Mouse (Mus musculus) heart, postnatal 0 days (tissue): ENCODE results near the gene Wdr1. TPM values are rescaled to one million over a fixed set of nuclear protein-coding genes. Genes with fewer than 3 reads are reported as not detected.
A peak's percentile ranks its signal among the peaks of the same experiment; 100 is the strongest.

Experiments
- ATAC-seq: fragments of 200-750 bp; cut with Nextera tagmentation; 2 replicates; pipeline ENCODE4 v1.8.0; 2017; ENCODE audit warnings: low read depth, moderate number of reproducible peaks, moderate library complexity; ENCODE audit not compliant: insufficient read depth
- DNase-seq: peaks from one replicate; pipeline ENCODE4 v3.0.0-alpha.2; 2016; ENCODE audit warnings: low spot score
- H3K27ac ChIP-seq: fragments of 300-500 bp; sonication (generic); 2 replicates; pipeline ENCODE4 v1.5.1; 2014; ENCODE audit warnings: low read depth, mild to moderate bottlenecking
- H3K27me3 ChIP-seq: fragments of 300-500 bp; sonication (generic); 2 replicates; pipeline ENCODE4 v1.6.1; 2014; ENCODE audit warnings: low read length, mixed read lengths; ENCODE audit not compliant: control insufficient read depth, insufficient read depth
- H3K36me3 ChIP-seq: fragments of 300-500 bp; sonication (generic); replicated peaks from 2 replicates; pipeline ENCODE4 v1.6.1; 2014; ENCODE audit warnings: low read length, mixed read lengths; ENCODE audit not compliant: control insufficient read depth, insufficient read depth
- H3K4me1 ChIP-seq: fragments of 300-500 bp; sonication (generic); 2 replicates; pipeline ENCODE4 v1.6.1; 2014; ENCODE audit warnings: antibody characterized with exemption; ENCODE audit not compliant: control insufficient read depth, insufficient read depth
- H3K4me2 ChIP-seq: fragments of 300-500 bp; sonication (generic); 2 replicates; pipeline ENCODE4 v1.6.1; 2014; ENCODE audit warnings: low read depth, mild to moderate bottlenecking, low read length, moderate library complexity
- H3K4me3 ChIP-seq: fragments of 300-500 bp; sonication (generic); 2 replicates; pipeline ENCODE4 v1.5.1; 2014; ENCODE audit warnings: low read depth, low read length
- H3K9ac ChIP-seq: fragments of 300-500 bp; sonication (generic); replicated peaks from 2 replicates; pipeline ENCODE4 v1.6.1; 2014; ENCODE audit warnings: low read depth, low read length, mixed read lengths
- H3K9me3 ChIP-seq: fragments of 300-500 bp; sonication (generic); replicated peaks from 2 replicates; pipeline ENCODE4 v1.6.1; 2016; ENCODE audit warnings: low read length; ENCODE audit not compliant: control insufficient read depth
- CTCF ChIP-seq: IDR thresholded peaks from 2 replicates; pipeline ENCODE4 v1.5.1; 2016; ENCODE audit warnings: antibody characterized with exemption, control low read depth, low read depth
- EP300 ChIP-seq: IDR thresholded peaks from 2 replicates; pipeline ENCODE4 v1.6.1; 2016; ENCODE audit warnings: antibody characterized with exemption, low read depth
- WGBS: fragments of 180-500 bp; shearing (Covaris S2); extraction: QIAGEN DNeasy Blood & Tissue Kit; methylation state at CpG from one replicate; pipeline ENCODE4 v1.1.7; 2014; 5-methylcytosine and 5-hydroxymethylcytosine counted together
- polyA plus RNA-seq: library from polyadenylated mRNA; unstranded; fragments of >200 nt; fragmentation: Nextera tagmentation; extraction: Ambion mirVana; gene quantifications from 2 replicates; pipeline ENCODE4 v1.2.1, GENCODE M21; 2015
- total RNA-seq: library from RNA; depleted of rRNA; stranded (reverse); fragments of >200 nt; gene quantifications from 2 replicates; pipeline ENCODE4 v1.2.3, GENCODE M21; 2014; ENCODE audit warnings: low replicate concordance

Wdr1 gene
- total and polyA plus RNA-seq, 2 experiments from 2014 or later = 171 to 306 TPM

GRCm38 (mm10) chr5:38583026-38583425 is 20.0 kb upstream of the Wdr1 start:
- no peaks in the 10 kb centered on the region for H3K4me1 ChIP-seq
- no peaks in the 10 kb centered on the region for H3K36me3 ChIP-seq
- no peak overlapping the region for H3K9ac ChIP-seq
- TF ChIP-seq EP300 = no peak
- no peak for TF ChIP-seq CTCF
- no peaks in the 10 kb centered on the region for H3K27me3 ChIP-seq
- no peak for DNase-seq
- H3K27ac ChIP-seq = no peak overlapping the region
- no peak overlapping the region for H3K4me2 ChIP-seq
- no peak for ATAC-seq
- no peak overlapping the region for H3K4me3 ChIP-seq
- no peaks in the 10 kb centered on the region for H3K9me3 ChIP-seq
- WGBS = 62% methylated on average over 4 of the region's 4 CpGs

DNA sequence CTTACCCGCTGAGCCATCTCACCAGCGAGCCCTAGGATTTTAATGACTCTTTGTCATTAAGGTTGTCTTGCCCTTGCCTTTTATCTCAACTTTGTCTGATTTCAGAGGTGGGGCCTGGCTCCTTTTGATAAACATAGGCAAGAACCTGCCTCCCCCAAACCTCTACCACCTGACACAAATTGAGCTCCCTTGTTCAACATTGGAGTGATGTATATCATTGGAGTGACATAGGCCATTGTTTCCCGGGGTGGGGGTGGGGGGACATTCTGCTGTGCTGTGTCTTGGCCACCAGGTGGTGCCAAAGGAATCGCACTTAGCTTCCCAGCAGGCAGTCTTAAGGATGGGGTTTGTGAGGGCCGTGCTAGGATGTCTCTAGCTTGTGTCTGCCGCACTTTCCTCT is 17.7 kb upstream of the Wdr1 start:
- no peak overlapping the region for H3K4me3 ChIP-seq
- H3K9me3 ChIP-seq = no peaks in the 10 kb centered on the region
- H3K36me3 ChIP-seq = no peaks in the 10 kb centered on the region
- DNase-seq = no peak
- no peak overlapping the region for H3K4me2 ChIP-seq
- 22% methylated on average over 6 of the region's 6 CpGs for WGBS
- TF ChIP-seq EP300 (no peak), CTCF (peak; percentile 83)
- ATAC-seq = peak; percentile 17; the same call in 1 of the 2 replicates
- no peak overlapping the region for H3K9ac ChIP-seq
- H3K27me3 ChIP-seq = no peaks in the 10 kb centered on the region
- H3K27ac ChIP-seq = no peak overlapping the region
- H3K4me1 ChIP-seq = no peaks in the 10 kb centered on the region

DNA sequence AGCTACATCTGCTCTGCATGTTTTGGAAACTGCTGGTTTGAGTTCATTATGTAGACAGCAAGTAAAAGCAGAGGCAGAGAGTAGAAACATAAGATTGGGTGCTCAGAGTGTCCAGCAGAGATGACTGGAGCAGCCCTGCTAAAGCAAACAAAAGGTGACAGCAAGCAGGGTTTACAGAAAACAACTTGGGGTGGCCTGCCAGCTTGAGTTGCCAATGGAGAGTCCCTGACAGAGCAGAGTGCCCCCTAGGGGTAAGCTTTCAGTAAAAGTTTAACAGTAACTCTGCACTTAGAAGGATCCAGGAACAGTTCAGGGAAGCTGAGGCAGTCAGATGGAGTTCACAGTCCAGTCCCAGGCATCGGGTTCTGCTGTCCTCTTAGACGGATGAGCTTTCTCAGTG is 7.9 kb upstream of the Wdr1 start:
- Histone ChIP-seq H3K27ac (no peak overlapping the region), H3K4me1 (no peaks in the 10 kb centered on the region), H3K9ac (no peak overlapping the region), H3K27me3 (no peaks in the 10 kb centered on the region), H3K4me2 (no peak overlapping the region), H3K9me3 (no peaks in the 10 kb centered on the region), H3K4me3 (no peak overlapping the region), H3K36me3 (no peaks in the 10 kb centered on the region)
- no peak for ATAC-seq
- 54% methylated on average over 2 of the region's 2 CpGs for WGBS
- no peak for DNase-seq
- TF ChIP-seq EP300 (no peak), CTCF (peak; percentile 22)

DNA sequence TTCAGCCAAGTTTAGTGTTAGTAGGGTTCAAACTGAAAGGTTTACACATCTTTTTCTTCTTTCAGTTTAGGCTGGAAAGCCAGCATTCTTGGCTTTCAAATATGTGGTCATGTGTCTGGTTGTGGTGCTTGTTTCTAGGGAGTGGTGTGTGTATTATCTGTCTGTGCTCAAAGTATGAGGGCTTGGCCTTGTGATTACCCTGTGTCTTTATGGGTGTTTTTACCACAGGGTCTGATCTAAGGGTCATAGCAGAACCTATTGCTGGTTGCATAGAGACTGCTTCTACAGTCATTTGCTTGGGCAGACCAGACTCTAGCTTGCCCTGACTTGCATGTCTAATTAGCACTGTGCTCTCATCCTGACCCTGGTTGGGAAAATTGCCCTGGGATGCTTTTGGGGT is 5.6 kb upstream of the Wdr1 start:
- no peak for DNase-seq
- H3K4me1 ChIP-seq = no peaks in the 10 kb centered on the region
- H3K9me3 ChIP-seq = no peaks in the 10 kb centered on the region
- TF ChIP-seq EP300 (no peak), CTCF (no peak)
- H3K9ac ChIP-seq = no peak overlapping the region
- no peak overlapping the region for H3K4me3 ChIP-seq
- H3K27ac ChIP-seq = no peak overlapping the region
- no peak for ATAC-seq
- H3K4me2 ChIP-seq = no peak overlapping the region
- no peaks in the 10 kb centered on the region for H3K27me3 ChIP-seq
- H3K36me3 ChIP-seq = no peaks in the 10 kb centered on the region

DNA sequence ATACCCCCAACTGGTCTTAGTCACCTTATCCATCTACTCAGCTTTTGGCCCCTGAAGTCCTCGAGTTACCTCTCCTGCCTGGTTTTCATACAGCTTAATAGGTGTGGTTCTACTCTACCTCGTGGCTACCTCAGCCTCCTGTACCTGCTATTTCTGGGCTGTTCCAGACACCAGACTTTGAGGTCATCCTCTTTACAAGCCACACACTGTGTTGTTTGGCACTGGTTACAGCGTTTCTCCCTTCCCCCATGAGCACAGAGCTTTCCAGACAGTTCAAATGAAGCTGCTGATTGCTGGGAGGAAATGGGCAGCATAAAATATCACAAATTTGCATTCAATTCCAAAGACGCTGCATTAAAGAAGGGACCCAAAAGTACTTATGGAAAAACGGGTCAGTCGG is 1.8 kb upstream of the Wdr1 start:
- Histone ChIP-seq H3K4me3 (no peak overlapping the region), H3K36me3 (no peaks in the 10 kb centered on the region), H3K9ac (no peak overlapping the region), H3K9me3 (no peaks in the 10 kb centered on the region), H3K4me1 (peaks cover 7% of the 10 kb centered on the region), H3K4me2 (no peak overlapping the region), H3K27ac (no peak overlapping the region), H3K27me3 (no peaks in the 10 kb centered on the region)
- 52% methylated on average over 6 of the region's 6 CpGs for WGBS
- ATAC-seq (no peak), DNase-seq (no peak)
- TF ChIP-seq CTCF = no peak
- no peak for TF ChIP-seq EP300

DNA sequence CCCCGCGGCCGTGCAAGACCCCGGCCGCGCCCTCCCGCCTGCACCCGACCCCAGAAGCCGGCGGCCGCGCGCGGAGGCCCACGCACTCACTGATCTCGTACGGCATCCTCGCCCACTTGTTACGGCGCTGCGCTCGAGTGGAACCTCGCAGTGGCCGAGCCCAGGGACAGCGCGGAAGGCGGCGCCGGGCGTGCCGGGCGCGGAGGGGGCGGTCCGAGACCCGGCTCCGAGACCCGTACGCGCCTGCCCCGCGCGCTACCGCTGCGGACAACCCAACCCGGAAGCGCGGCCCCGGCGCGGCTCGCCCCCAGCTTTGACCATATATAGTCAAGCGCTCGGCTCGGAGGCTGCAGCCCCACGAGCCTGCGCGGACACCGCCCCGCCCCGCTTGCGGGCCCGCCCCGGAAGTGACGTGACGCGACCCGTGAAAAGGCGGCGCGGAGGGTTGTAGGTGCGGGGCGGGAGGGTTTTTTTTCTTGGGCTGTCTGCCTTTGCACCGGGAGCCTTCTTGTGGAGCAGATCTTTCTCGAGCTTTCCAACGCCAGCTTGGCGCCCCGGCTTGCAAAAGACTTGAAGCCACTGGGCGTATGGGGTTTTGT is 1.5 kb downstream of the Wdr1 start:
- H3K27ac ChIP-seq = peak overlapping the region; percentile 97
- peak overlapping the region; percentile 88 for H3K4me3 ChIP-seq
- peaks cover 22% of the 10 kb centered on the region for H3K36me3 ChIP-seq
- peak; percentile 97 for ATAC-seq
- no peaks in the 10 kb centered on the region for H3K9me3 ChIP-seq
- peak; percentile 95 for DNase-seq
- H3K4me1 ChIP-seq = peaks cover 39% of the 10 kb centered on the region
- H3K9ac ChIP-seq = peak overlapping the region; percentile 94
- H3K27me3 ChIP-seq = no peaks in the 10 kb centered on the region
- under 1% methylated on average over 67 of the region's 79 CpGs for WGBS
- peak; percentile 69 for TF ChIP-seq EP300
- no peak for TF ChIP-seq CTCF
- peak overlapping the region; percentile 59 for H3K4me2 ChIP-seq
